Mouse (Mus musculus) liver, embryonic 12.5 days (tissue): ENCODE results near the gene Ltbp3. TPM values are rescaled to one million over a fixed set of nuclear protein-coding genes. Genes with fewer than 3 reads are reported as not detected.

Source experiments
- ATAC-seq: fragments of 200-750 bp; cut with Nextera tagmentation; 2 replicates; pipeline ENCODE4 v1.8.0; 2017; ENCODE audit warnings: moderate number of reproducible peaks, mild to moderate bottlenecking, moderate library complexity
- H3K27ac ChIP-seq: fragments of 300-500 bp; sonication (generic); 2 replicates; pipeline ENCODE4 v1.5.1; 2016; ENCODE audit warnings: mild to moderate bottlenecking
- H3K27me3 ChIP-seq: fragments of 300-500 bp; sonication (generic); replicated peaks from 2 replicates; pipeline ENCODE4 v1.6.1; 2016; ENCODE audit warnings: mild to moderate bottlenecking, moderate library complexity
- H3K36me3 ChIP-seq: fragments of 300-500 bp; sonication (generic); 2 replicates; pipeline ENCODE4 v1.6.1; 2016; ENCODE audit warnings: mild to moderate bottlenecking, moderate library complexity
- H3K4me1 ChIP-seq: fragments of 300-500 bp; sonication (generic); 2 replicates; pipeline ENCODE4 v1.6.1; 2016
- H3K4me2 ChIP-seq: fragments of 300-500 bp; sonication (generic); 2 replicates; pipeline ENCODE4 v1.6.1; 2016; ENCODE audit warnings: mild to moderate bottlenecking, moderate library complexity
- H3K4me3 ChIP-seq: fragments of 300-500 bp; sonication (generic); 2 replicates; pipeline ENCODE4 v1.5.1; 2016; ENCODE audit warnings: mild to moderate bottlenecking, moderate library complexity
- H3K9ac ChIP-seq: fragments of 300-500 bp; sonication (generic); 2 replicates; pipeline ENCODE4 v1.6.1; 2016; ENCODE audit warnings: mild to moderate bottlenecking, moderate library complexity
- H3K9me3 ChIP-seq: fragments of 300-500 bp; sonication (generic); replicated peaks from 2 replicates; pipeline ENCODE4 v1.6.1; 2016; ENCODE audit warnings: mild to moderate bottlenecking, moderate library complexity
- WGBS: fragments of 180-500 bp; shearing (Covaris S2); methylation state at CpG from one replicate; pipeline ENCODE4 v1.1.7; 2016; ENCODE audit not compliant: insufficient replicate concordance; 5-methylcytosine and 5-hydroxymethylcytosine counted together
- polyA plus RNA-seq: library from polyadenylated mRNA; unstranded; fragments of >200 nt; fragmentation: Nextera tagmentation; extraction: Ambion mirVana; gene quantifications from 2 replicates; pipeline ENCODE4 v1.2.1, GENCODE M21; 2016

The Ltbp3 gene
- polyA plus RNA-seq, 1 experiment from 2014 or later: 3.8 TPM

DNA sequence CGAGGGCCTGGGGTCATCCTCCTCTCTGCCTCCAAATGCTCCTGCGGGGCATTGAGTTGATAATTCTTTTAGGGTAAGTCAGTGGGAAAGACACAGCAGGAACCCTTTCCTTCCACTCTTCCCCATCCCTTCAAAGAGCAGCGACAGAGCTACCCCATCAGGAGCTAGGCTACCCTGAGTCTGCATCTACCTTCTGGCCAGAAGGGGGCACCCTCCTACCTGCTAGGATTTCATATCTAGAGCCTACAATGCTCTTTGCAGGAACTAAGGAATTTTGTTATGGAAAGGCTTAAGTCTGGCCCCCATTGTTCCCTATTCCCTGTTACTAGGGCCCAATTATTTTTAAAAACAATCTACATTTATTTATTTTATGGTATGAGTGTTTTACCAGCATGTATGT lies 29.5 kb upstream of the Ltbp3 start:
- peaks cover 58% of the 10 kb centered on the region for H3K4me1 ChIP-seq
- no peak for ATAC-seq
- WGBS: 43% methylated on average over 3 of the region's 3 CpGs

DNA sequence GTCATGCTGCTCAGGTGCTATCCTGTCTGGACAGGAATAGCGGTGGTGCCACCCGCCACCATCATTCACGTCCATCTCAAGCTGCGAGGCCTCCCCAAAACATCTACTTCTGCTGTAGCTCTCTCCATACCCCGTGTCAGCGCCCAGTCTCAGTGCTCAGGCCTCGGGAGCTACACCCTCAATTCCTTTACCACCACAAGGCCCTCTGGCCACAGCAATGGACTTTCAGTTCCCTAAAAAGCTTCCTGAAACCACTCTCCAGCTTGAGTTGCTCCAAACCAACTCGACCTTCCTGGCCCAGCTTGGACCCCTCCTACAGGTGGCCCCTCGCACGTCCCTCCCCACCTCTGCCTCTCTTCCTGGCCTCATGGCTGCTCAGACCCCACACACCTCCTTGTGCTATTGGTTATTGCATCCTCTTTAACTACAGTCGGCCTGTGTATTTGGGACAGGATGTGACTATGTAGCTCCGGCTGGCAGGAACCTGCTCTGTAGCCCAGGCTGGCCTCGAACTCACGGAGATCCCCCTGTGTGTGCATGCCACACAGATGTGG lies 28.7 kb upstream of the Ltbp3 start:
- Histone ChIP-seq H3K36me3 (peaks cover 100% of the 10 kb centered on the region), H3K4me1 (peaks cover 60% of the 10 kb centered on the region), H3K9ac (no peak overlapping the region), H3K4me3 (no peak overlapping the region), H3K27ac (0 out of 2 replicates have a peak overlapping the region, but pooled peaks have one; percentile 43), H3K27me3 (no peaks in the 10 kb centered on the region), H3K4me2 (0 out of 2 replicates have a peak overlapping the region, but pooled peaks have one; percentile 2), H3K9me3 (no peaks in the 10 kb centered on the region)
- WGBS: 77% methylated on average over 14 of the region's 14 CpGs
- ATAC-seq: no peak

More for the DNA sequence above, 29.5 kb upstream of the Ltbp3 start:
- no peak overlapping the region for H3K4me3 ChIP-seq
- 0 out of 2 replicates have a peak overlapping the region, but pooled peaks have one; percentile 43 for H3K27ac ChIP-seq
- peaks cover 100% of the 10 kb centered on the region for H3K36me3 ChIP-seq
- no peaks in the 10 kb centered on the region for H3K9me3 ChIP-seq
- no peak overlapping the region for H3K9ac ChIP-seq
- H3K4me2 ChIP-seq: no peak overlapping the region
- H3K27me3 ChIP-seq: no peaks in the 10 kb centered on the region

GRCm38 (mm10) chr19:5713255-5713654 lies 27.4 kb upstream of the Ltbp3 start:
- Histone ChIP-seq H3K9me3 (no peaks in the 10 kb centered on the region), H3K4me3 (peak overlapping the region; percentile 4; the same call in 1 of the 2 replicates), H3K9ac (peak overlapping the region; percentile 42), H3K36me3 (peaks cover 100% of the 10 kb centered on the region), H3K27me3 (no peaks in the 10 kb centered on the region), H3K4me1 (peaks cover 67% of the 10 kb centered on the region), H3K4me2 (peak overlapping the region; percentile 36), H3K27ac (peak overlapping the region; percentile 70)
- ATAC-seq: no peak
- 67% methylated on average over 5 of the region's 5 CpGs for WGBS

DNA sequence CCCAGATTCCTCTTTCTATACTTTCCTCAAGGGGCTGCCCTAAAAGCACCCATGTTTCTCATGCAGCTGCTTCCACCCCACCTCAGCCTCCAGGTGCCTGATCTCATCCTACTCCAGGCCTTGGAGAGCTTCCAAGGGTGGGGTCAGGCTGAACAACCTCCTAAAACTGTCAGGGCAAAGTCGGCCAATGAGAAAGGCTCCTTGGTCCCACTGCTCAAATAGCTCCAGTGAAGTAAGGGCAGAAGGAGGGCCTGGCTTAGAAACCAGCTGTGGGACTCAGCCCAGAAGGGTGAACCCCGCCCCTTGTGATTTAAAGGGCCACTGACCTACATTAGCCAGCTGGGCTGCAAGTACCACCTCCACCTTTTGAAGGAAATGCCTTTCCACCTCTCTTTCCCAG lies 27.0 kb upstream of the Ltbp3 start:
- peak overlapping the region; percentile 36 for H3K4me2 ChIP-seq
- H3K9ac ChIP-seq: peak overlapping the region; percentile 42
- peak; percentile 56 for ATAC-seq
- peak overlapping the region; percentile 70 for H3K27ac ChIP-seq
- H3K4me1 ChIP-seq: peaks cover 71% of the 10 kb centered on the region
- no peaks in the 10 kb centered on the region for H3K27me3 ChIP-seq
- H3K9me3 ChIP-seq: no peaks in the 10 kb centered on the region
- H3K36me3 ChIP-seq: peaks cover 100% of the 10 kb centered on the region
- H3K4me3 ChIP-seq: peak overlapping the region; percentile 4; the same call in 1 of the 2 replicates
- WGBS: 33% methylated on average over 2 of the region's 2 CpGs

GRCm38 (mm10) chr19:5715793-5716688 lies 24.7 kb upstream of the Ltbp3 start:
- peak overlapping the region; percentile 36 for H3K4me2 ChIP-seq

GRCm38 (mm10) chr19:5716955-5717354 lies 23.7 kb upstream of the Ltbp3 start:
- H3K36me3 ChIP-seq: peaks cover 100% of the 10 kb centered on the region

More at GRCm38 (mm10) chr19:5715793-5716688, 24.7 kb upstream of the Ltbp3 start:
- 0 out of 2 replicates have a peak overlapping the region, but pooled peaks have one; percentile 70 for H3K27ac ChIP-seq
- H3K4me3 ChIP-seq: no peak overlapping the region
- H3K9ac ChIP-seq: 0 out of 2 replicates have a peak overlapping the region, but pooled peaks have one; percentile 29
- H3K36me3 ChIP-seq: peaks cover 100% of the 10 kb centered on the region
- 74% methylated on average over 43 of the region's 43 CpGs for WGBS
- H3K9me3 ChIP-seq: no peaks in the 10 kb centered on the region
- H3K4me1 ChIP-seq: peaks cover 83% of the 10 kb centered on the region
- ATAC-seq: peak; percentile 27
- no peaks in the 10 kb centered on the region for H3K27me3 ChIP-seq

DNA sequence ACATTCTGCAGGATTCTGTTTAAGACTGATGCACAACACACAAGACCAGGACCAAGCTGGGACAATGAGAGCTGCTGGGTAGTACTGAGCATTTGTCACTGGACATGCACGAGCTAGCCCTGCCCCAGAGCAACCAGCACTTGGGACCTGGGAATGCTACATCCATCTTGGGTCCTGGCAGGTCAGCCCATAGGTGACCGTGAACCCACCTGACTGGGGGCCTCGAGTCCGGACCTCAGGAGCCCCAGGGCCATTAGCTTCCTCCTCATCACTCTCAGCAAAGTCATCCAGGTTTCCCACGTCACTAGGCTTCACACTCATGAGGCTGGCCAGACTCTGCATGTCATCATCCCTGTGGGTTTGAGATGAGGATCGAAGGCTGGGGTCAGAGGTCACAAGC lies 19.5 kb upstream of the Ltbp3 start:
- no peak for ATAC-seq
- Histone ChIP-seq H3K27me3 (no peaks in the 10 kb centered on the region), H3K4me1 (peaks cover 78% of the 10 kb centered on the region), H3K27ac (peak overlapping the region; percentile 97; the same call in 1 of the 2 replicates), H3K9ac (0 out of 2 replicates have a peak overlapping the region, but pooled peaks have one; percentile 98), H3K36me3 (peaks cover 82% of the 10 kb centered on the region), H3K4me3 (no peak overlapping the region), H3K4me2 (peak overlapping the region; percentile 92), H3K9me3 (no peaks in the 10 kb centered on the region)
- 88% methylated on average over 6 of the region's 6 CpGs for WGBS

More at GRCm38 (mm10) chr19:5716955-5717354, 23.7 kb upstream of the Ltbp3 start:
- Histone ChIP-seq H3K27me3 (no peaks in the 10 kb centered on the region), H3K9me3 (no peaks in the 10 kb centered on the region), H3K4me1 (peaks cover 85% of the 10 kb centered on the region), H3K4me2 (peak overlapping the region; percentile 13; the same call in 1 of the 2 replicates), H3K27ac (peak overlapping the region; percentile 6; the same call in 1 of the 2 replicates), H3K9ac (no peak overlapping the region), H3K4me3 (no peak overlapping the region)
- 76% methylated on average over 10 of the region's 10 CpGs for WGBS
- no peak for ATAC-seq

DNA sequence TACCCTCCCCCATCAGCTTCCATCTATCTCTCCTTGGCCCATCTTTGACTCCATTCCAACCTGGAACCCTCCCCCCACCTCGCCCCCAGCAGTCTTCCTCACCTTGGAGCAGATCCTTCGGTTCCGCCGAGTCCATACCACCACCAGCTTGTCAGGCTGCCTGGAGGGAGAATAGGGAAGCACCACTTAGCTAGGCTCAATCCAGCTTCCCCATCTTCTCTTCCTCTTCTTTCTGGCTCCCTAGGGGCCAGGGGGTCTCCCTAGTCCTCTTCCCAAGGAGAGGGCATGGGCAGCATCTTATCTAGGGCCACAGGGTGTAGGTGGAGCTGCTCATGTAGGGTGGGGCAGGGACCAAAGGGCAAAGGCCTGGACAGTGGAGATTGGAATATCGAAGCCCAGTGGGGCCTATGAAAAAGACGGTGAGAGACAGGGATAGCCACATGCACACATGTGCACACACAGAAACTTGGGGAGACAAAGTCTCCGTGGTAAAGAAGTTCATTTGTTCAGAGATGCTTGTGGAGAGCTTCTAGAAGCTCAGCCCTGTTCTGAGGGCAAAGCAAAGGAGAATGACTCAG lies 17.8 kb upstream of the Ltbp3 start:
- ATAC-seq: peak; percentile 77
- H3K4me3 ChIP-seq: peak overlapping the region; percentile 87

GRCm38 (mm10) chr19:5723934-5724548 lies 16.7 kb upstream of the Ltbp3 start:
- H3K4me1 ChIP-seq: peaks cover 80% of the 10 kb centered on the region
- H3K27ac ChIP-seq: peak overlapping the region; percentile 97
- WGBS: 25% methylated on average over 4 of the region's 4 CpGs

More for the DNA sequence above, 17.8 kb upstream of the Ltbp3 start:
- Histone ChIP-seq H3K4me1 (peaks cover 76% of the 10 kb centered on the region), H3K4me2 (peak overlapping the region; percentile 92), H3K9ac (peak overlapping the region; percentile 98), H3K36me3 (peaks cover 65% of the 10 kb centered on the region), H3K9me3 (no peaks in the 10 kb centered on the region), H3K27ac (peak overlapping the region; percentile 97), H3K27me3 (no peaks in the 10 kb centered on the region)
- 47% methylated on average over 7 of the region's 7 CpGs for WGBS

GRCm38 (mm10) chr19:5724549-5724941 lies 16.2 kb upstream of the Ltbp3 start:
- ATAC-seq: peak; percentile 61
- 19% methylated on average over 7 of the region's 7 CpGs for WGBS
- Histone ChIP-seq H3K4me2 (peak overlapping the region; percentile 92), H3K9me3 (no peaks in the 10 kb centered on the region), H3K36me3 (peaks cover 53% of the 10 kb centered on the region), H3K27me3 (no peaks in the 10 kb centered on the region), H3K9ac (peak overlapping the region; percentile 98), H3K4me3 (peak overlapping the region; percentile 87), H3K27ac (peak overlapping the region; percentile 97), H3K4me1 (peaks cover 81% of the 10 kb centered on the region)

More at GRCm38 (mm10) chr19:5723934-5724548, 16.7 kb upstream of the Ltbp3 start:
- H3K9me3 ChIP-seq: no peaks in the 10 kb centered on the region
- ATAC-seq: no peak
- H3K27me3 ChIP-seq: no peaks in the 10 kb centered on the region
- peak overlapping the region; percentile 98 for H3K9ac ChIP-seq
- H3K36me3 ChIP-seq: peaks cover 58% of the 10 kb centered on the region
- H3K4me3 ChIP-seq: peak overlapping the region; percentile 87
- peak overlapping the region; percentile 92 for H3K4me2 ChIP-seq

- peak overlapping the region; percentile 98 for H3K9ac ChIP-seq
- H3K27me3 ChIP-seq: no peaks in the 10 kb centered on the region
- H3K9me3 ChIP-seq: no peaks in the 10 kb centered on the region
- H3K4me2 ChIP-seq: peak overlapping the region; percentile 92
- peaks cover 84% of the 10 kb centered on the region for H3K4me1 ChIP-seq
- 14% methylated on average over 12 of the region's 12 CpGs for WGBS
- H3K27ac ChIP-seq: peak overlapping the region; percentile 97
- peaks cover 49% of the 10 kb centered on the region for H3K36me3 ChIP-seq
- H3K4me3 ChIP-seq: peak overlapping the region; percentile 87
- no peak for ATAC-seq
Measured at GRCm38 (mm10) chr19:5725029-5725707, 15.5 kb upstream of the Ltbp3 start.
